Mouse (Mus musculus): Measurements from ENCODE around the gene Drosha.

GRCm38 (mm10) chr15:12856780-12857179 is 32.2 kb downstream of the Drosha start:
- no peak for TF ChIP-seq CTCF (IDR thresholded peaks at IDR 0.05; ENCODE audit: low read depth, low read length)
- no peak for TF ChIP-seq POLR2A (IDR thresholded peaks at IDR 0.05; ENCODE audit: borderline replicate concordance, low read depth, low read length)

Data from bone marrow macrophage, adult 2 months (primary cell).